Mouse (Mus musculus): Measurements from ENCODE around the gene Zfp746.

- TF ChIP-seq CTCF (IDR thresholded peaks at IDR 0.05; ENCODE audit: low read depth) (no peak; the same call in 1 of the 2 replicates), EP300 (optimal IDR thresholded peaks at IDR 0.05) (no peak)
Measured at GRCm38 (mm10) chr6:48047450-48048351, 38.7 kb downstream of the Zfp746 start.
